Mouse (Mus musculus) neural tube, embryonic 11.5 days (tissue): ENCODE results near the gene Rybp. TPM values are rescaled to one million over a fixed set of nuclear protein-coding genes. Genes with fewer than 3 reads are reported as not detected.

Source experiments
- ATAC-seq: fragments of 200-750 bp; cut with Nextera tagmentation; 2 replicates; pipeline ENCODE4 v1.8.0; 2017; ENCODE audit warnings: moderate number of reproducible peaks, mild to moderate bottlenecking, moderate TSS enrichment, moderate library complexity; ENCODE audit not compliant: insufficient read depth, low FRiP score, low TSS enrichment
- DNase-seq: peaks from one replicate; pipeline ENCODE4 v3.0.0-alpha.2; 2015; ENCODE audit warnings: low spot score
- H3K27ac ChIP-seq: fragments of 300-500 bp; sonication (generic); 2 replicates; pipeline ENCODE4 v1.5.1; 2014; ENCODE audit warnings: low read depth, mild to moderate bottlenecking, low read length
- H3K27me3 ChIP-seq: fragments of 300-500 bp; sonication (generic); 2 replicates; pipeline ENCODE4 v1.6.1; 2014; ENCODE audit warnings: mild to moderate bottlenecking, low read length, mixed read lengths; ENCODE audit not compliant: control insufficient read depth, insufficient read depth
- H3K36me3 ChIP-seq: fragments of 300-500 bp; sonication (generic); 2 replicates; pipeline ENCODE4 v1.6.1; 2014; ENCODE audit warnings: mild to moderate bottlenecking, low read length, moderate library complexity, mixed read lengths; ENCODE audit not compliant: control insufficient read depth, insufficient read depth
- H3K4me1 ChIP-seq: fragments of 300-500 bp; sonication (generic); 2 replicates; pipeline ENCODE4 v1.6.1; 2014; ENCODE audit warnings: low read length, mixed read lengths; ENCODE audit not compliant: control insufficient read depth, insufficient read depth
- H3K4me2 ChIP-seq: fragments of 300-500 bp; sonication (generic); 2 replicates; pipeline ENCODE4 v1.6.1; 2014; ENCODE audit warnings: low read depth, mild to moderate bottlenecking, moderate library complexity
- H3K4me3 ChIP-seq: fragments of 300-500 bp; sonication (generic); 2 replicates; pipeline ENCODE4 v1.5.1; 2014; ENCODE audit warnings: low read depth, low read length
- H3K9ac ChIP-seq: fragments of 300-500 bp; sonication (generic); 2 replicates; pipeline ENCODE4 v1.6.1; 2014; ENCODE audit warnings: mild to moderate bottlenecking, low read length
- H3K9me3 ChIP-seq: fragments of 300-500 bp; sonication (generic); 2 replicates; pipeline ENCODE4 v1.6.1; 2016; ENCODE audit warnings: low read length; ENCODE audit not compliant: control insufficient read depth
- WGBS: fragments of 180-500 bp; shearing (Covaris S2); extraction: QIAGEN DNeasy Blood & Tissue Kit; methylation state at CpG from one replicate; pipeline ENCODE4 v1.1.7; 2014; 5-methylcytosine and 5-hydroxymethylcytosine counted together
- polyA plus RNA-seq: library from polyadenylated mRNA; unstranded; fragments of >200 nt; fragmentation: Nextera tagmentation; extraction: Ambion mirVana; gene quantifications from 2 replicates; pipeline ENCODE4 v1.2.1, GENCODE M21; 2014

Gene Rybp
- polyA plus RNA-seq, 1 experiment from 2014 or later: 12.0 TPM

DNA sequence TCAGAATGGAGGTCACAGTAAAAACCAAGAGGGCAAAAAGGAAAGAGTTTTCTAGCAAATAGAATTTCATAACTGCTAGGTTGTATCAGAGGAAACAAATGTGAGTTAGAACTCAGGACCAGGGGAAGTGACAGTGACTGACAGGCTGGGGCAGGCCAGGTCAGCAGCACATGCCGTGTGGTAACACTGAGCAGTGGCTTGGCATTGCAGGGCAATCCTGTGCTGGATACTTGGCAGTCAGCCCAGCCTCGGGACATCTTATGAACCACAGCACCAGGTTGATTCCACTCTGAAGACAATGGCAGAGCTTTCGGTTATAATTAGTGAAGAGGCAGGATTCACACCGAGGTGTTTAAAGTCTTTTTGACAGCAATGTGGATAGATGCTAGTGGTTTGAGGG is 11.7 kb upstream of the Rybp start:
- DNase-seq (no peak), ATAC-seq (no peak)
- H3K4me3 ChIP-seq: no peak overlapping the region
- H3K36me3 ChIP-seq: no peaks in the 10 kb centered on the region
- no peaks in the 10 kb centered on the region for H3K9me3 ChIP-seq
- 65% methylated on average over 4 of the region's 4 CpGs for WGBS
- H3K9ac ChIP-seq: no peak overlapping the region
- H3K4me1 ChIP-seq: no peaks in the 10 kb centered on the region
- H3K27me3 ChIP-seq: no peaks in the 10 kb centered on the region
- no peak overlapping the region for H3K4me2 ChIP-seq
- H3K27ac ChIP-seq: no peak overlapping the region

- no peak overlapping the region for H3K4me2 ChIP-seq
- no peaks in the 10 kb centered on the region for H3K27me3 ChIP-seq
- DNase-seq (no peak), ATAC-seq (no peak)
- 87% methylated on average over 8 of the region's 8 CpGs for WGBS
- H3K4me3 ChIP-seq: no peak overlapping the region
- H3K36me3 ChIP-seq: no peaks in the 10 kb centered on the region
- H3K4me1 ChIP-seq: no peaks in the 10 kb centered on the region
- H3K9me3 ChIP-seq: no peaks in the 10 kb centered on the region
- H3K27ac ChIP-seq: no peak overlapping the region
- no peak overlapping the region for H3K9ac ChIP-seq
Observed at GRCm38 (mm10) chr6:100297536-100297935, 10.3 kb upstream of the Rybp start.

DNA sequence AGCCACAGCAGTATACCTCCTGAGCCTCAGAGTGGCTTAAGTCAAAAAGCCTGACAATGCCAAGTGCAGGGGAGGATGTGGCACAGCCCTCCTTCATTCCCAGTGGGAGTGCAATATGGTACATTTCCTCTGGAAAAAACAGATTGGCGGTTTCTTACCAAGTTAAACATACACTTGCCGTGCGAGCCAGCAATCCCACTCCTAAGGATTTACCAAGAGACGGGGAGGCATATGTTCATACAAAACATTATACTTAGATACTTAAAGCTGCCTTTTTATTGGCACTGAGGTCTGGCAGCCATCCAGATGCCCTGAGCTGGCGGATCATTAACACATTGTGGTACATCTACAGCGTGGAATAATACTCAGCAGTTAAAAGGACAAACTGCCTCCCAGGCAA is 5.1 kb upstream of the Rybp start:
- H3K27me3 ChIP-seq: 0 out of 2 replicates have a peak, but pooled peaks cover 7% of the 10 kb centered on the region
- no peaks in the 10 kb centered on the region for H3K36me3 ChIP-seq
- DNase-seq (no peak), ATAC-seq (no peak)
- no peak overlapping the region for H3K4me2 ChIP-seq
- no peak overlapping the region for H3K9ac ChIP-seq
- H3K4me3 ChIP-seq: no peak overlapping the region
- H3K4me1 ChIP-seq: peaks cover 3% of the 10 kb centered on the region
- WGBS: 92% methylated on average over 6 of the region's 6 CpGs
- H3K27ac ChIP-seq: no peak overlapping the region
- H3K9me3 ChIP-seq: no peaks in the 10 kb centered on the region

DNA sequence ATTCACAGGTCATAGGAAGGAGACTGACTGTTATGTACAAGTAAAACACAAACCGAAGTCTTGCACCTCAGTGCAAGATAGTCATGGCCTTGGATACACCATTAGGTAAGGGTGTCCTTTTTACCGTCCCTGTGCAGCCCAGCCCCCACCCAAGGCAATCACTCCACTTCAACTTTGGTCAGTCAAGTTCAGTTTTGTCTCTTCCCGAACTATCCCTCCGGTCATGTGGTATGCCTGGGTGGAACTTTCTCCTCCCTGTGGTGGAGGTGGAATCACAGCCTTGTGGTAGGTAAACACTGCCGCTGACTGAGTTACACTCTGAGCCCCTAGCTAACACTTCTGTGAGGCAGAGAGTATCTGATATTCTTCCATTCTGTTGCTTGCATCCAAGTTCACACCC is 1.8 kb upstream of the Rybp start:
- no peak overlapping the region for H3K4me3 ChIP-seq
- H3K9me3 ChIP-seq: no peaks in the 10 kb centered on the region
- 86% methylated on average over 5 of the region's 5 CpGs for WGBS
- ATAC-seq (no peak), DNase-seq (no peak)
- H3K4me1 ChIP-seq: peaks cover 13% of the 10 kb centered on the region
- no peak overlapping the region for H3K9ac ChIP-seq
- H3K27ac ChIP-seq: no peak overlapping the region
- H3K4me2 ChIP-seq: no peak overlapping the region
- no peaks in the 10 kb centered on the region for H3K36me3 ChIP-seq
- 0 out of 2 replicates have a peak, but pooled peaks cover 7% of the 10 kb centered on the region for H3K27me3 ChIP-seq

DNA sequence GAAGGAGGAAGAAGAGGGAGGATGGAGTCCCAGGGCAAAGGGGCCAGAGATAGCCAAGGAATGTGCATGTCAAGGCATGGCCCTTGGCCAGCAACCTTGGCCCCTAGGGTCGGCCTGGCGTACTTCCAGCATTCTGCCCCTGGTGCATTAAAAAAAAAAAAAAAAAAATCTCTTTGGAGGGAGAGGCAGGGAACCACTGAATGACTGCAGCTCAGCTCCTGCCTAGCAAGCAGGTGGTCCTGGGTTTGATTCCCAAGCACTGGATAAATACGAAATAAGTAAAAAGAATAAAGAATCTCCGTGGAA is 1.4 kb upstream of the Rybp start:
- Histone ChIP-seq H3K27me3 (0 out of 2 replicates have a peak, but pooled peaks cover 7% of the 10 kb centered on the region), H3K4me2 (no peak overlapping the region)

DNA sequence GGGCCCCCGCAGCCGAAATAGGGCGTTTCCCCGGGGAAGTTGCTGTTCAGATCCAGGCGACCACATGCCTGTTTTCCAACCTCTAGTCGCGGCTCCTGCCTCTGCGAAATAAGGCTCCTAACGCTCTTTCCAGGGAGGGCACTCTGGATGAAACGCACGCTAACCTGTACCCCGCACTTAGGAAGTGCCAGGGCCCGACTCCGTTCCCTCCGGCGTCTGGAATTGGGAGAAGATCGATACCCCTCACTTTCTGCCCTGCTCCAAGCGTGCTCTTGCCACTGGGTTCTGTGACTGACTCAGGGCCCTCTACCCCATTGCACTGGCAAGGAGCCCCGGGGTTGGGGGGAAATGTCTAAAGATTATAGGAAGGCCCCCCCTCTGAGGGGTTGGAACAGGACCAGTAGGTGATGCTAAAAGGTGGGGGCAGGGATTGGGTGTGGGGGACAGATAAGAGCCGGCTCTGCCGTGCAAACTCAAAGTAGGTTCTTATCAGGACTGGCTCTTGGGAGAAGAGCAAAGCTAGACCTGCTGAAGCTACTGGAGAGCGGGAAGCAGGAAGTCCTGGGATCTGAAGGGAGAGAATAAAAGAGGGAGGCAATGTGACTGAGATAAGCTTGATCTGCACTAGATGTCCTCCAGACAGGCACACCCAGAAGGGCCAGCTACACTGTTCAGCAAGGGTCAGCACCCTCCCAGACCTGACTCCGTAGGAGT is 888 bp upstream of the Rybp start:
- H3K4me2 ChIP-seq: peak overlapping the region; percentile 68
- H3K9me3 ChIP-seq: no peaks in the 10 kb centered on the region
- no peak overlapping the region for H3K27ac ChIP-seq
- H3K27me3 ChIP-seq: 0 out of 2 replicates have a peak, but pooled peaks cover 7% of the 10 kb centered on the region
- peak overlapping the region; percentile 51 for H3K9ac ChIP-seq
- ATAC-seq: peak; percentile 4; the same call in 1 of the 2 replicates
- peak overlapping the region; percentile 74 for H3K4me3 ChIP-seq
- 2% methylated on average over 23 of the region's 23 CpGs for WGBS
- H3K4me1 ChIP-seq: peaks cover 13% of the 10 kb centered on the region
- peak; percentile 46 for DNase-seq
- H3K36me3 ChIP-seq: no peaks in the 10 kb centered on the region

More for the DNA sequence above, 1.4 kb upstream of the Rybp start:
- no peaks in the 10 kb centered on the region for H3K9me3 ChIP-seq
- H3K27ac ChIP-seq: no peak overlapping the region
- H3K4me3 ChIP-seq: no peak overlapping the region
- H3K36me3 ChIP-seq: no peaks in the 10 kb centered on the region
- H3K9ac ChIP-seq: no peak overlapping the region
- ATAC-seq (no peak), DNase-seq (no peak)
- 61% methylated on average over 4 of the region's 4 CpGs for WGBS
- peaks cover 13% of the 10 kb centered on the region for H3K4me1 ChIP-seq

GRCm38 (mm10) chr6:100286573-100287333 is 532 bp downstream of the Rybp start:
- Histone ChIP-seq H3K27me3 (0 out of 2 replicates have a peak, but pooled peaks cover 7% of the 10 kb centered on the region), H3K9me3 (no peaks in the 10 kb centered on the region)
- whole genome bisulfite sequencing: under 1% methylated on average over 37 of the region's 117 CpGs

GRCm38 (mm10) chr6:100285985-100286572 is 1.2 kb downstream of the Rybp start:
- ATAC-seq (no peak), DNase-seq (no peak)
- Histone ChIP-seq H3K4me3 (peak overlapping the region; percentile 74), H3K4me1 (peaks cover 13% of the 10 kb centered on the region), H3K4me2 (peak overlapping the region; percentile 76), H3K27ac (no peak overlapping the region), H3K9ac (peak overlapping the region; percentile 92), H3K9me3 (no peaks in the 10 kb centered on the region), H3K36me3 (no peaks in the 10 kb centered on the region), H3K27me3 (0 out of 2 replicates have a peak, but pooled peaks cover 7% of the 10 kb centered on the region)
- 2% methylated on average over 18 of the region's 18 CpGs for WGBS

More at GRCm38 (mm10) chr6:100286573-100287333, 532 bp downstream of the Rybp start:
- DNase-seq: peak; percentile 73
- H3K9ac ChIP-seq: peak overlapping the region; percentile 92
- peak; percentile 69 for ATAC-seq
- H3K4me2 ChIP-seq: peak overlapping the region; percentile 76
- no peaks in the 10 kb centered on the region for H3K36me3 ChIP-seq
- H3K4me3 ChIP-seq: peak overlapping the region; percentile 74
- H3K4me1 ChIP-seq: peaks cover 13% of the 10 kb centered on the region
- peak overlapping the region; percentile 97 for H3K27ac ChIP-seq
